Mouse (Mus musculus): ENCODE results near the gene Il10ra. TPM values are rescaled to one million over a fixed set of nuclear protein-coding genes. Genes with fewer than 3 reads are reported as not detected.

Gene Il10ra
- polyA plus RNA-seq (2014; fragmentation: Illumina TruSeq; extraction: RNeasy Lipid Tissue Mini Kit (QIAGEN cat#74804); ENCODE audit: low read depth, low replicate concordance) = 0.69 TPM

GRCm38 (mm10) chr9:45268597-45269325 lies at the start of gene Il10ra:
Il10ra (minus strand) TSS chr9:45269149.

Other genes starting within 250 kb of the Il10ra start
- 49.4 TPM for gene Mpzl2, start 229.3 kb downstream of the Il10ra start, polyA plus RNA-seq (2014; fragmentation: Illumina TruSeq; extraction: RNeasy Lipid Tissue Mini Kit (QIAGEN cat#74804); ENCODE audit: low read depth, low replicate concordance)
- gene Mpzl3, start 214.0 kb downstream of the Il10ra start, polyA plus RNA-seq (2014; fragmentation: Illumina TruSeq; extraction: RNeasy Lipid Tissue Mini Kit (QIAGEN cat#74804); ENCODE audit: low read depth, low replicate concordance) = 9.4 TPM
- gene Jaml, start 190.0 kb downstream of the Il10ra start, polyA plus RNA-seq (2014; fragmentation: Illumina TruSeq; extraction: RNeasy Lipid Tissue Mini Kit (QIAGEN cat#74804); ENCODE audit: low read depth, low replicate concordance) = 2.9 TPM
- gene Scn2b, start 151.4 kb downstream of the Il10ra start, polyA plus RNA-seq (2014; fragmentation: Illumina TruSeq; extraction: RNeasy Lipid Tissue Mini Kit (QIAGEN cat#74804); ENCODE audit: low read depth, low replicate concordance) = not detected
- 0.11 TPM for gene Scn4b, start 130.8 kb downstream of the Il10ra start, polyA plus RNA-seq (2014; fragmentation: Illumina TruSeq; extraction: RNeasy Lipid Tissue Mini Kit (QIAGEN cat#74804); ENCODE audit: low read depth, low replicate concordance)
- gene BC049352, start 87.1 kb downstream of the Il10ra start, polyA plus RNA-seq (2014; fragmentation: Illumina TruSeq; extraction: RNeasy Lipid Tissue Mini Kit (QIAGEN cat#74804); ENCODE audit: low read depth, low replicate concordance) = not detected
- gene Tmprss4, start 65.1 kb downstream of the Il10ra start, polyA plus RNA-seq (2014; fragmentation: Illumina TruSeq; extraction: RNeasy Lipid Tissue Mini Kit (QIAGEN cat#74804); ENCODE audit: low read depth, low replicate concordance) = not detected
- gene Tmprss13, start 50.0 kb upstream of the Il10ra start, polyA plus RNA-seq (2014; fragmentation: Illumina TruSeq; extraction: RNeasy Lipid Tissue Mini Kit (QIAGEN cat#74804); ENCODE audit: low read depth, low replicate concordance) = not detected
- gene Fxyd6, start 101.0 kb upstream of the Il10ra start, polyA plus RNA-seq (2014; fragmentation: Illumina TruSeq; extraction: RNeasy Lipid Tissue Mini Kit (QIAGEN cat#74804); ENCODE audit: low read depth, low replicate concordance) = not detected
- gene Fxyd2, start 130.5 kb upstream of the Il10ra start, polyA plus RNA-seq (2014; fragmentation: Illumina TruSeq; extraction: RNeasy Lipid Tissue Mini Kit (QIAGEN cat#74804); ENCODE audit: low read depth, low replicate concordance) = not detected
- gene Dscaml1, start 157.5 kb upstream of the Il10ra start, polyA plus RNA-seq (2014; fragmentation: Illumina TruSeq; extraction: RNeasy Lipid Tissue Mini Kit (QIAGEN cat#74804); ENCODE audit: low read depth, low replicate concordance) = not detected

All from liver, adult 10 weeks (tissue).